Mouse (Mus musculus) T-helper 17 cell (primary cell): ENCODE results near the gene Tlr9.

ENCODE experiments used
- in situ Hi-C, 2 experiments: fragments of 300-600 bp; cut with MboI, MseI; formaldehyde crosslinking; loops; 1 replicate in 1 of 2; 2 replicates in 1 of 2; pipeline ENCODE4 v1.15.1; 2025; ENCODE audit warnings: high pct_unique_total_duplicates in 2 of 2

Gene Tlr9

DNA sequence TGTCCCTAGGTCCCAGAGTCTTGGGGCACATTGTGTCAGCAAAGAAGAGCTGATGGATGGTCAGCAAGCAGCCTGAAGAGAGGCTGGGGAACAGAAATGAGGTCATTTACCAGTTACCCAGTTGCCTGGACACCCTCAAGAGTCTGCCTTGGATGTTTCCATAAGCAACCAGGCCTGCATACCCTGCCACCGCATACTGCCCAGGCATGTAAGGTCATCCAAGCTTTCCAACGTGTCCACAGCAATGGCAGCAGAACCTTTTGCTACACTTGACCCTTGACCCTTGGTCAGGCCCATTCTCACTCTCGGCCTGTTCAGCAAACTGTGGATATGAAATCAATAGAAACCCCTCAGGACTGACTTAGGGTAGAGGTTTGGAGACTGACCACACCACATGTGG, 39.1 kb downstream of the Tlr9 start:
- in situ Hi-C loops = loop anchor here in 1 of 2 experiments (5.0 to 25.0 kb wide), 2 partner anchors 39 to 1451 kb away; partner anchors contain the start of genes Sema3f and Tlr9

DNA sequence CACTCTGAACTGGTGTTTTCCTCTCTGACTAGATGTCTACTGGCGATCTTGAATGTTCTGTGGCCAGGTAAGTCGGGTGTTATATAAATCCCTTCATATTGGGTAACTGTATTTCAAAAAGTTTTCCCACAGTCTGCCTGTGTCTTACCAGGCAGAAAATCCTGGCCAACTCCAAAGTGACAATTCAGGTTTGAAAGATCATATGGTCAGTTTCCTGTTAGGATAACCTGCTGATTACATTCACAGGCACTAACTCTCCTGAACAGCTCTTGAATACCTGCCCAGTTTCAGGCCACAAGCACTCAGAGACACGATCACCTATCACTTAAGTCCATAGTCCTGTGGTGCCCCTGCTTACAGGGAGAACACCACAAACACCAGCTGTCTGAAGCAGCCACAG, 39.7 kb downstream of the Tlr9 start:
- in situ Hi-C loops = loop anchor here in 1 of 2 experiments (5.0 to 25.0 kb wide), 2 partner anchors 40 to 1450 kb away; partner anchors contain the start of genes Sema3f and Tlr9

DNA sequence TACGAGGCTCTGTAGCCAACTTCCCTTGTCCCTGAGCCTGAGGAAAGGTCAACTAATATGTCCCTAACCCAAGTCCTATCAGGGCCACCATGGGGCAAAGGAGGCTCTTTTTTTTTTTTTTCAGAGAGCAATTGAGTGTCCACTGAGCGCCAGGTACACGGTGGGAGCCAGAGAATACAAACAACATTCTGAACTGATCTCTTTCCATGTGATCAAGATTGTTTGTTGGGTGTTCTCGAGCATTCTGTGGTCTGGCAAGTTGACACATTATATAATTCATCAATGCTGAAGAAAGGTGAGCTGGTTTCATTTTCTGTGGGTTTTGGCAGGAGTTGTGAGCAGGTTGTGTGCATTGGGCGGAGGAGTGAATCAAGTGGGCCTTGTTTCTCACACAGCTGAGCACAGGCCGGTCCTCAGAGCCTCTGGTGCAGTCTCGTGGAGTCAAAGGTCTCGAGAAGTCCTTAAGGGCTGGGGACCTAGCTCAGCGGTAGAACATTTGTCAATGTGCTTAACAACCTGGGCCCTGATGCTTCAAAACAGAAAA, 41.1 kb downstream of the Tlr9 start:
- in situ Hi-C loops = loop anchor here in 1 of 2 experiments (5.0 to 25.0 kb wide), 2 partner anchors 41 to 1449 kb away; partner anchors contain the start of genes Sema3f and Tlr9

DNA sequence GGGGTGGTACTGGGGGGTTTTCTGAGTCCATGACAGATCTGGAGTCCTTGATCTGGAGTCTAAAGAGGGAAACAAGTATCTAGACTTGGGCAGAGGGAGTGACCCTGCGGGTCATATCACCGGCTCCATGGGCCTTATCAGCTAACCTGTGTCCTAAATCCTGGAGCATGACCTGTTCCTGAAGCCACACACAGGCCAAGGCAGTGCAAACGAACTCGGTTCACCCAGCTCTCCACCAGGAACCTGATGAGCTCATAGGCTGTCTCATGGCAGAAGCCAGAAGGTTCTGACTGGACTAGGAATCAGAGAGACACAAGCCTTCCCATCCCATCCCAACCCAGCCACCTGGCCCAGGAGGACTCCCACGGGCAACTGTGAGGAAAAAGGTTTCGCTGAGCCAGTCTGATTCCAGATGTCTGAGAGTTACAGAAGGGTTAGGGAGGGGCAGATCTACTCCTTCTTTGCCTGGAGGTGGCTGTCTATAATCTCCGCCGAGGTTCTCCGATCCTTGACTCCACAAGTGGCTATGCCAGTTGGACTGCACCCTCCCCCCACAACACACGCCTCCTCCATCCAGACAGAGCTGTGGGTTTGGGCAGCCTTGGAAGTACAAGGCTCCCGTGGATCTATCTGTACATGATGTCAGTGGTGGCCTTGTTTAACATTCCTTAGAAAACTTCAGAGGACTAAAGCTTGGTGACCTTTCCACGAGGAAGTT, 43.1 kb downstream of the Tlr9 start:
- in situ Hi-C loops = loop anchor here in 1 of 2 experiments (25.0 kb wide), 1 partner anchor 1447 kb away; the partner anchor contains the start of gene Sema3f

DNA sequence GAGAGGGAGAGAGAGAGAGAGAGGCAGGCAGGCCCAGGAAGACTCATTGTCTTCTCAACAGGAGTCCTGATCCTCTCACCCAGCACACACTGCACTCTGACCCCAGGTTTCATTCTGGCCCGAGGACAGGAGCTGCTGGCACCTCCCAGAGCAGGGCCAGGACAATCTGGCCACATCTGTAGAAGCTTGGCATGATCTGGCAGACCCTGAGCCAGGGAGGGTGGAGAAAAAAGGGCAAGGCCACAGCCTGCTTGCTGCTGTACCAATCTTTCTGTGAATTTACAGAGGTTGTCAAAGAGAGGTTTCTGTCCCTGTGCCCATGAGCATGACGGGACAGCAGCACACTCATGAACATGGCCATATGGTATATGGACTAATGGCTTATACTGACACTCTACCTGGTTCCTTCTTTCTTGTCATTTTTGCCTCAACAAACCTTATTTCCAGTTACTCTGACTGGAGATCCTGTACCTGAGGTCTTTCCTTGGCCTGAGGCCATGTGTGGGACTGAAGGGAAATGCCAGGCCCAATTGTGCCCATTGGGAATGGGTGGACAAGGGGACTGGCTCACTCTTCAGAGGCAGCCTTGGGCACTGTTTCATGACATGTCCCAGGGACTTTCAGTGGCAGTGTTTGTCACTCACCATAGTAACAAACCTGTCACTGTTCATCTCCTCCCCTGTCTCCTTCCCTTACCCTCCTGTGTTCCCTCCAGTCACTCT, 44.7 kb downstream of the Tlr9 start:
- in situ Hi-C loops = loop anchor here in 1 of 2 experiments (25.0 kb wide), 1 partner anchor 1445 kb away; the partner anchor contains the start of gene Sema3f

DNA sequence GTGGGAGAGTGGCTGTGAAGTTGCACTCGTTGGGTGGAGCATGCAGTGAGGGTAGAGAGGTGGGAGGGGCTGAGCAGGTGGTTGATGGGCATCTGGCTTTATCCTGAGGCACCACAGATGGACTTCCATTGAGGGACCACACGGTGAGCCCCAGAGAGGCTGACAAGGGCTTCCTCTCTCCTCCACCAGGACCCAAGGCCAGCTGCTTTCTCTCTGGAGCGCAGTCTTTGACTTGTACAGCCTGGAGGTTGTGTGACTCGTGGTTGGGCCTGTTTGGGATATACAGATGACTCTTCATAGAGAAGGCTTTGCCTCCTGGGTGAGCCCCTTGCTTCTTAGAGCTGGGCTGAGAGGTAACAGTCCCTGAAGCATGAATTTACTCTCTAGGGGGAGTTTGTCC, 46.0 kb downstream of the Tlr9 start:
- in situ Hi-C loops = loop anchor here in 1 of 2 experiments (25.0 kb wide), 1 partner anchor 1444 kb away; the partner anchor contains the start of gene Sema3f

DNA sequence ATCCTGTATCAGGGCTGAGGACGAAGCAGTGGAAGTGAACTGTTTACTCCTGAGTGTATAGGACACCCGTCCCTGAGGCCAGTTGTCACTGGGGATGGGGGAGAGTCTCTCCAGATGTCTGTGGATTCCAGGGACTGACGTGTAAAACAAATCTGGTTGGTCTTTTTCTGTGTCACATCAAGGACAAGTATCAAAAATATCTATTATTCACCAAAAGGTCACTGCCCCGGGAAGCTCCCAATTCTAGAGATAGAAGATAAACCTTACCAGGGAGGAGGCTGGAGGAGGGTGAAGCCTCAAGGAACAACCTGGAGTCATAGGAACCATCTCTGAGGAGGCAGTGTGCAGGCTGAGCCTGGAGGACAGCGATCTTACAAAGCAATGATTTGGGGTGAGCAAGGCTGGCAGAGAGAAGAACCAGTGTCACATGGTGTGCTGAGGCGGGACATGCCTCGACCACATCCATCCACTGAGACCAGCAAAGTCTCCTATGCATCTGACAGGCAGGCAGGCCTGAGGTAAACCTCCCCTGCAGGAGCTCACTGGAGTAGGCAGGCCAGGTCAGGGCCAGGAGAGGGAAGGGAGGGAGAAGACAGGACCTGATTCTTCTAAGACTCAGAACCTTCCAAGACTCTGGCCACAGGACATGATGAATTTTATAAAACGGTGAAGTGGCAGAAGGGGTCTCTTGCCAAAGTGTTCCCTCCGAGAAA, 46.8 kb downstream of the Tlr9 start:
- in situ Hi-C loops = loop anchor here in 1 of 2 experiments (25.0 kb wide), 1 partner anchor 1443 kb away; the partner anchor contains the start of gene Sema3f

DNA sequence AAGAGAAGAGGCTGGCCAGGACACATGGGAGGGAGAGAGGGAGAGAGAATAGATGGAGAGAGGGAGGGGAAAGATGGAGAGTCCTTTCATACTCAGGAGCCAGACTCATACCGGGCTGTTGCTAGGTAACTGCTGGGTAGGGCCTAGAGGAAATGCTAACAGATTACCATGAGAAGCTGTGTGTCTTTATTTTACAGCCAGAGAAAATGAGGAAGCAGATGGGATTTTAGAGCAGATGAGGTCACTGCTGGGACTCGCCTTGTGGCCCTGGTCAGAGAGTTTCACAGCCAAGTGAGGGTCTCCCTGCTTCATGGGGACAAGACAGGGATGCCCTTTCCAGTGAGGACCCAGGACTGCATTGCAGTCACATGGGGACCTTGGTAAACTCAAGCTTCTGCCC, 47.5 kb downstream of the Tlr9 start:
- in situ Hi-C loops = loop anchor here in 1 of 2 experiments (25.0 kb wide), 1 partner anchor 1442 kb away; the partner anchor contains the start of gene Sema3f

DNA sequence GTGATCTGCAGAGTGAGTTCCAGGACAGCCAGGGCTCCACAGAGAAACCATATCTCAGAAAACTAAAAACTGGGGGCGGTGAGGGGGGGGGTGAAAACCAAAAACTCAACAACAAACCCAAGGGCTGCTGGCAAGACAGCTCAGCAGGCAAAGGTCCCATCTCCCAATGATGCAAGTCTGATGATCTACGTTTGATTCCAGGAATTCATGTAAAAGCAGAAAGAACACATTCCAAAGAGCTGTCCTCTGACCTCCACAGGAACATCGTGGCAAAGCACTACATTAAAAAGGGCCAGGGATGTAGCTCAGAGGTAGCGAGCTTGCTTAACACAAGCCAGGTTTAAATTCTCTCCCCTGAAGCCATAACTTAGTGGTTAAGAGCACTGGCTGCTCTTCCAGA, 48.3 kb downstream of the Tlr9 start:
- in situ Hi-C loops = loop anchor here in 1 of 2 experiments (25.0 kb wide), 1 partner anchor 1442 kb away; the partner anchor contains the start of gene Sema3f

DNA sequence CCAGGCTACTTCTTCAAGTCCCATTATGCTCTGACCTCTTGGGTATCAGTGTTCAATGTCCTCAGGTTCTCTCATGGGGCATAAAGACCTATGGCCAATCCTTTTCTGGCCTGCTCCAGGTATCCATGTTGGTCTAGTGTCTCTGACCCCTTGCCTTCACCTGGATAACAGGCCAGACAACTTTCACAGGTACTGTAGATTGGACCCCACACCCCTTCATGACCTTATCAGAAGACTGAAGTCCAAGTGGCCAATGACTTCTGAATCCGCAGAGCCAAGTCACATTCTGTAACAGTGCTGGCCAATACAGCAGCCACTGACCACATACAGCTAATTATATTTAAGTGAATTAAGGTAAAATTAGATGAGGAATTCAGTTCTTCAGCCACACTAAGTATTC, 49.9 kb downstream of the Tlr9 start:
- in situ Hi-C loops = loop anchor here in 1 of 2 experiments (25.0 kb wide), 1 partner anchor 1440 kb away; the partner anchor contains the start of gene Sema3f

DNA sequence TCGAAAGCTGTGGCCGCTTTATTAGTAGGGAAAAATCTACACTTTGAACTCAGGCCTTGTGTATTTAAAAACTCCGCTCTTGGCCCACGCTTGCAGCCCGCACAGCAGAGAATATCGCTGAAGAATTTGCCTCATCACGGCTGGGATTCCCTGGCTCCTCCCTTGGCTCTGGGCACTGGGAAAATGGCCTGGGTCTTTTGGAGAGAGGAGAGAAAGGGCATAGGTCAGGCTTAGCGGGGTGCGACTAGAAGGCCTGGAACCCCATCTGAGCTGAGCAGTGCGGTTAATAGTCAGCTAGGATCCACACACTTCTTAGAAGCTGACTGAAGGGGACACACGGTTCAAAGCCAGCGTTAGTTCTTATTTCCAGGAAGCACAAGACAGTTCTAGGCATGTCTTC, 50.9 kb downstream of the Tlr9 start:
- in situ Hi-C loops = loop anchor here in 1 of 2 experiments (25.0 kb wide), 1 partner anchor 1439 kb away; the partner anchor contains the start of gene Sema3f

DNA sequence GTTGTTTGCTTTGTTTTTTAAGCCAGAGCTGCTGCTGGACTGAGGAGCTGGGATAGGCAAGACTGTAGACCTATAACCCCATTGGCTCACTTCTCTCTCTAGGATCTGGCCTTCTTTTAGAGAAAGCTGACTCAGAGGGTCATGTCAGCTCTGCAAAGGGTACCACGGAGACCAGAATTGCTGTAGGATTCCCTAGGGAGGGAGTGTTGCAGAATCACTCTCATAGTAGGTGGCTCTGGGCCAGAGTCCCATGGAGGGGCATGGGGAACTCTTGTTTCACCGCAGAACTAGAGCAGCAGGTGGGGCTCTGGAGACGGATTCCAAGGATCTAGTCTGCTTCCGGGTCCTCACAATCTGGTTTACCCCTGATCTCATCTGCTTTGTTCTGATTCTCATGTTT, 51.4 kb downstream of the Tlr9 start:
- in situ Hi-C loops = loop anchor here in 1 of 2 experiments (25.0 kb wide), 1 partner anchor 1439 kb away; the partner anchor contains the start of gene Sema3f

DNA sequence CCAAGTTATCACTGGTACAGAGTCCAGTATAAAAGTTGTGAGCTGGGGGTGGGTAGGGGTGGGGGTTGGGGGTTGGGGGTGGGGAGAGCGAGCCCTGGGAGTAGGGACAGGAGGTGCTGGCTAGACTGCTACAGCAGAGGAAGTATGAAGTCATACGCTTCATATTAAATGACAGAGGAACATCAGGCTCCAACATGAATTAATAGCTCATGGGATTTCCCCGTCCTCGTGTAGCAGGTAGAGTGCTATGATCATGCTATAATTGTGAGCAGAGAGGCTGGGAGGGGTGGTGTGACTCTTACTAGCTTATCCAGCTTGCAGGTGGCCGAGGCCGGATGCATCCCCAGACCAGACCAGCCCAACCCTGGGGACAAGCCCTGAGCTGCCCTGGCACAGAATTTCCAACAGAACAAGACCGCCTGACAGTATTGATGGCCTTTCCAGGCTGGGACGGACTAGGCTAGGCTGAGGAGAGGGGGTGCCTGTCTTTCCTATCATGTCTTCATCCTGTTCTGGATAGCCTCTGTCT, 52.3 kb downstream of the Tlr9 start:
- in situ Hi-C loops = loop anchor here in 1 of 2 experiments (25.0 kb wide), 1 partner anchor 1438 kb away; the partner anchor contains the start of gene Sema3f

DNA sequence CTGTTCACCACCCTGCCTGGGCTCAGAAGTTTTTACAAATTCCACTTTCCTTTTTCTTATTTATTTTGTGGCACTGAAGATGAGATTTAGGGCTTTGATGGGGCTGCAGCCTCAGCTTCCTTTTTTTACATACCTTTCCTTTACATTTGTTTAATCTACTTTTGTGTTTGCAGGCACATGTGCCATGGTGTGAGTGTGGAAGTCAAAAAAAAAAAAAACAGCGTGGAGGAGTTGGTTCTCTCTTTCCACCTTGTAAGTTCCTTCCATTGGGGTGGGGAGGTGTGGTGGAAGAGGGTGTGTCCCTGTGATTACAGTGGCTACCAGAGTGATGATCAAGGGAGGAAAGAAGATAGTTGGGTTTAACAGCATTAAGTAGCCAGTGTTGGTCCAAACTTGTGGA, 53.4 kb downstream of the Tlr9 start:
- in situ Hi-C loops = no loop called here
